Mouse (Mus musculus): Measurements from ENCODE around the gene 2010111I01Rik.
"Not testable (repeated sequence)": the region's sequence is repeated elsewhere in the genome, so short reads cannot be mapped to it uniquely, and the experiment has no call there.

The 2010111I01Rik gene

GRCm38 (mm10) chr13:62956776-62957175 lies 7.9 kb upstream of the 2010111I01Rik start:
- no peak for DNase-seq

DNA sequence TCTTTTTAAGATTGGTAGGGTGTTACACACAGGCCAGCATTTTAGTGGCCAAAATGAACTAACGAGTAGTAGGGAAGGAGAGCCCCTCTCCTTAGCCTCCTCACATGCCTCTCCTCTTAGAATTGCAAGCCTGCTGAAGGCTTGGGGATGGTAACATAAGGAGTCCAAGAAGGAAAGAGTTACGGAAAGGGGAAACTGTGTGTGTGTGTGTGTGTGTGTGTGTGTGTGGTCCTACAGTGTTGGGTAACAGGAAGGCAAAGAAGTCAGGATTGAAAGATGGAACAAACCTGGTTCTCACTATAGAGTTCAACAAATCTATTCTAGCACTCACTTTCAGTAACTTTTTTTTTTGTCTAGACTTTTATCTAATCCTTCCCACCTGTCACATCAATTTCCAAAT lies 1.3 kb upstream of the 2010111I01Rik start:
- DNase-seq = no peak

GRCm38 (mm10) chr13:62968223-62968622 lies 3.5 kb downstream of the 2010111I01Rik start:
- DNase-seq = no peak

- no peak for DNase-seq
Measured at GRCm38 (mm10) chr13:62970515-62971269, 6.0 kb downstream of the 2010111I01Rik start.

DNA sequence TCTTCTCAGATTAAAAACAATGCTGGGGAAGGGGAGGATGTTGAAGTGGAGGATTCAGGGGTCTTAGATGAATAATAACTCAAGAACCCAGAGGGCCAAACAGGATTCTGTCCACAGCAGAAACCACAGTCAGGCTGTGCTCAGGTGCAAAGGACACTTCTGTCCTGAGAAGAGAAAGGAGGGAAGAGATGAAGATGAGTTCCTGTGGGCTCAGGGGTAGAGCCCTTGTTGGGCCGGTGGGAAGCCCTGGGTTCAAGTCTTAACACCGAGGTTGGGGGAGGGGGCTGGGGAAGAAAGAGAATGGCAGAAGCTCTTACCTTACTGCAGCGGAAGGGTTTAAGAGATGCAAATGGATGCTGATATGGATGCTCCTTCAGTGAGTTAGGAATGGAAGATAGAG lies 7.7 kb downstream of the 2010111I01Rik start:
- no peak for DNase-seq

DNA sequence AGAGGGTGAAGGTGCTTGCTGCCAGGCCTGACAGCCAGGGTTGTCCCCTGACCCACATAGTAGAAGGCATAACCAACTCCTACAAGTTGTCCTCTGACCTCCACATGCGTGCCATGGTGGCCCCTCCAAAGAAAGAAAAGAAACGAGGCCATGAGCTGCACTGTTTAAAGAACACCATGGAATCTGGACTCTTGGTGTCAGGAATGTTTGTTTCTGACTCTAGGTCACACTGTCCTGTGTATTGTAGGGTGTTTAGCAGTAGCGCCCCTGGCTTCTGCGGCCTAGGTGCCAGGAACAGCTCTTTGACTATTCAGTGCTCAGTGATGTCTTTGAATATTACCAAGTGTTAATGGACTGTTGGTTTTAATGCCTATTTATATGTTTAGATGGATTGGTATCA lies 8.4 kb downstream of the 2010111I01Rik start:
- DNase-seq = no peak

DNA sequence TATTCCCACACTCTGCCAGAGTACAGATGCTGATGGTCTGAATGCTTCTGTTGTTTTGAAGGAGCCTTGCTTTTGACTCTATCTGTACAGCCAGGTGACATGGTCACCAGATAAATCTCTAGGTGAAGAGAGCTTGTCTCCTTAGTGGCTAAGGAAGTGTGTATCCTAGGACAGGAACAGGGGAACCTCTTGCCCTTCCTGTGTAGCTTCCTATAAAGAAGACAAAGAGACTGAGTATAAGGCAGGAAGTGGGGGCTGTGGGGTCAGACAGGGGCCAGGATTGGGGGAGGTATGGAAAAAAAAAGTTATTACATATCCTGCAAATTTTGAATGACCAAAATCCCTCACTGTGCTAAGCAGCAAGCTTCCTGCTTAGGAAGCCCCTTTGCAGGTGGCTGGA lies 13.4 kb downstream of the 2010111I01Rik start:
- no peak for DNase-seq

GRCm38 (mm10) chr13:62978784-62979183 lies 14.1 kb downstream of the 2010111I01Rik start:
- no peak for DNase-seq

GRCm38 (mm10) chr13:62979215-62979614 lies 14.5 kb downstream of the 2010111I01Rik start:
- no peak for DNase-seq

- no peak for DNase-seq
Measured at GRCm38 (mm10) chr13:62980131-62980530, 15.4 kb downstream of the 2010111I01Rik start.

DNA sequence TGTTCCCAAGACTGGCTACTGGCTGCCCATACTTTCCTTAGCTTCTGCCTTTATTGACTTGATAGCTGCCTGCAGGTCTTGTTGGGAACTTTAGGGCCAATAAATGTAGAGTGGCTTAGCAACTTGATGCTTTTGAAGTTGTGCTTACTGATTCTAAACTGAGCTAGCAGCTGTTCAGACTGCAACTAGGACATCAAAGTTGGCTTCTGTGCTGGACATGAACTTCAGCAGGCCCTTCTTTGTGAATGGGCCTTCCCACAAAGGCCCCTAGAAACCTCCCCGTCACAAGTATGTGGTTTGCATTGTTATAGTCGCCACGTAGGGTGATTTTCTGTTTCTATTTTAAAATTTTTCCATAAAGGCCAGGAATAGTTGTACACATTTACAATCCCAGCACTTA lies 19.8 kb downstream of the 2010111I01Rik start:
- DNase-seq = no peak

DNA sequence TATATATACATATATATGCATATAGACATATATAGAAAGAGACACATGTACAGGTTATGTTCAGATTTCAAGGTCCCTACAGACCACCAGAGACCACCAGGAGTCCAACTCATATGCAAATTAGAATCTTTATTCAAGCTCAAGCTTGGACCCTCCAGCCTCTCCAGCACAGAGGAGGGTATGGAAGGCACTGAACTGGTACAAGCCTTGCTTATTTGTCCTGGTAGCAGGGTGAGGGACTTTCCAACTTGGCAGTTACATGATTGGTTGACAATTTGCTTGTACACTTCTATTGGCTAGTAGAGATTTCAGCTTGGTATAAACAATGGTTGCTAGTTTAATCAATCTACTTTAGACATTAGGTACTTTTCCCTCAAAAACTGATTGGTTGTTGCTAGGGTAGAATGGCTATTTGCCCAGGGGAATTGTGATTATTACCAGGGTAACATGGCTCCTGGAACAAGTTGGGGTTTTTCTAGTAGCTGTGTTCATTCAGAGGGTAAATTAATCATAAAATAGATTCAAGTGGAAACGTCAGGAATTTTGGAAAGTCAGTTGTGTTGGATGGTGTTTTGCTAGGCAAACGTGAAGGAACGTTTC lies 25.3 kb downstream of the 2010111I01Rik start:
- no peak for DNase-seq

DNA sequence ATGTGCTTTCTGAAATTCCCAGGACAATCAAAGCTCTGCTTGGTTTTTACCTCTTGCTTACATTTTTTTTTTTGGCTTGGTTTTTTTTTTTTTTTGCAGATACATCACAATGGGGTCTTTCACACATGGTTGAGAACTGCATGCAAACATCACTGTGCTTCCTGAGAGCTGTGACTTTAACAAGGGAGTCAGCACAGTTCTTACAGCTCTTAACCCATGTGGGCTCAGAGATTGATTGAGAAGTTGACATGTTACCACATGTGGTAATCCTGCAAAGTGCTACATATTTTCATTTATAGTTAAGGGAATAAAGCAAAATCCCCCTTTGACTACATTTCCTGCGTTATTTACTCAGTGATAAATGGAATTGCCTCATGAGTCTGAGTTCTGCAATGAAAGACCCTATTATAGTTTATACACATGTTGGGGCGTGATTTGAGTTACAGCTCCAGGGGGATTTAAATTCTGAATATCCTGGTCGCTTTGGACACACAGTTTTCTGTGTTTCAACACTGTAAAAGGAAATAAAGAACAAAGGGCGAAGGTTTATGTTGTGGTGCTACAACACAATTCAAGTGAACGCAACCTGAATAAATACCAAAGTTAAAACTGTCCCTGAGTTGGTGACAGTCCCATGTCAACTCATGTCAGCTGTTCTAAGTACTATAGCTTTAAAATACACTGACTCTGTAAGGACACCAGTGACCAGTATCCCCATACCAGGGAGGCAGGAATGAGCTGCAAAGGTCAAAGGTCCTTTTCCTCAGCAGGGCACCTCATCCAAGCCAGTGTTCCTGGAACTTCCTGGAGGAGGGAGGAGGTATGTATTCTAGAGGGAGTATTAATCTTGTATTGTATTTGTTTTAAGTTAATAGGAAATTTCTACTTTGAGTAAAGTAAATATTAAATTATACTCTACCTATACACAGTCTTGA lies 29.1 kb downstream of the 2010111I01Rik start:
- no peak for DNase-seq

- DNase-seq = no peak
Measured at GRCm38 (mm10) chr13:62996767-62997166, 32.1 kb downstream of the 2010111I01Rik start.

GRCm38 (mm10) chr13:63007491-63007890 lies 42.8 kb downstream of the 2010111I01Rik start:
- not testable (repeated sequence) for DNase-seq

DNA sequence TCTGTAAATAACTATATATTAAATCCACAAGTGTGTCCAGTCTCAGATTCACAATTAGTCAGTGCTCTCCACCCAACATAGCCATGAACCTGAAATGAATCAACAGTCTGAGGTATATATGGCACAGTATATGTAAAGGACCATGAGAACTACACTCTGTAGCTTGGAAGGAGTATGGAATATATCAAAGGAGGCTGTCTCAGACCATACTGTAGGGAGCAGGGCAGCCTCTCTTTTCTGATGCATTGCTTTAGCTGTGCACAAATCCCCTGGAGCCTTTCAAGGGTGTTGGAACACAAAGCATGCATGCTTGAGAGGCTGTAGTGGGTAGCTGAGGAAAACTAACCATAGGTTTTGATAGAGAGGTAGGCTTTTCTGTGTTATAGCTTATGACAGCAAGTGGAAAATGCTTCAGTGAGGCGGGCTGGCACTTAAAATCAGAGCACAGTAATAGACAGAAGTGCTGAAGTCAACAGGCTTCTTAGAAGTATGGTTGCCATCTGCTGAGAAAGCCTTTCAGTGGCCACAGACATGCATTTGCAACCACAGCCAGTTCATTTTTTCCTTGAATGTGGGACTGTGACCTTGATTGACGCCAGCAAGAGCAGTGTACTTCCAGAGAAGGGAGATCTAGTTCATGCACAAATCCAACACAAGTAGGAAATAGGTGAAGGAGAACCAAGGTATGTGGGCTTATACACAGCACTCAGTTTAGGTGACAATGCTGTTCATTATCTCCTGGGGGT lies 45.8 kb downstream of the 2010111I01Rik start:
- no peak for DNase-seq

DNA sequence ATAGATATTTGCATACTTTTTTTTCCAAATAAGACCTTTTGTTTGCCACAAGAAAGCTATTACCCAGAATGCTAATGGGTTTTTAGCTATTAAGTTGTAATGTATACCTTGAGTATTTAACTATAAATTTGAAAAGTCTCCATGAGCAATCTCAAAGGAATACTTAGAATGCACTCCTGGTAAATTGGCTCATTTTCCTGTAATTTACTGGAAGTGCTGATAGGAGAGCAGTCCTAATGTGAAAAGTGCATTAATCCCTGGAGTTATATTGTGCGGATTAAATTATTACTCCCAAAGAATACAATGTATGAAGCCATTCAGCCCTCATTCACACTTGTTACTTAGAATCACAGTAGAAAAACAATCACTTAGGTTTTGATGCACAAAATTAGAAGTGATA lies 49.7 kb downstream of the 2010111I01Rik start:
- DNase-seq = no peak

- DNase-seq = no peak
Measured at GRCm38 (mm10) chr13:63015362-63015761, 50.7 kb downstream of the 2010111I01Rik start.

GRCm38 (mm10) chr13:63016056-63016455 lies 51.4 kb downstream of the 2010111I01Rik start:
- no peak for DNase-seq

DNA sequence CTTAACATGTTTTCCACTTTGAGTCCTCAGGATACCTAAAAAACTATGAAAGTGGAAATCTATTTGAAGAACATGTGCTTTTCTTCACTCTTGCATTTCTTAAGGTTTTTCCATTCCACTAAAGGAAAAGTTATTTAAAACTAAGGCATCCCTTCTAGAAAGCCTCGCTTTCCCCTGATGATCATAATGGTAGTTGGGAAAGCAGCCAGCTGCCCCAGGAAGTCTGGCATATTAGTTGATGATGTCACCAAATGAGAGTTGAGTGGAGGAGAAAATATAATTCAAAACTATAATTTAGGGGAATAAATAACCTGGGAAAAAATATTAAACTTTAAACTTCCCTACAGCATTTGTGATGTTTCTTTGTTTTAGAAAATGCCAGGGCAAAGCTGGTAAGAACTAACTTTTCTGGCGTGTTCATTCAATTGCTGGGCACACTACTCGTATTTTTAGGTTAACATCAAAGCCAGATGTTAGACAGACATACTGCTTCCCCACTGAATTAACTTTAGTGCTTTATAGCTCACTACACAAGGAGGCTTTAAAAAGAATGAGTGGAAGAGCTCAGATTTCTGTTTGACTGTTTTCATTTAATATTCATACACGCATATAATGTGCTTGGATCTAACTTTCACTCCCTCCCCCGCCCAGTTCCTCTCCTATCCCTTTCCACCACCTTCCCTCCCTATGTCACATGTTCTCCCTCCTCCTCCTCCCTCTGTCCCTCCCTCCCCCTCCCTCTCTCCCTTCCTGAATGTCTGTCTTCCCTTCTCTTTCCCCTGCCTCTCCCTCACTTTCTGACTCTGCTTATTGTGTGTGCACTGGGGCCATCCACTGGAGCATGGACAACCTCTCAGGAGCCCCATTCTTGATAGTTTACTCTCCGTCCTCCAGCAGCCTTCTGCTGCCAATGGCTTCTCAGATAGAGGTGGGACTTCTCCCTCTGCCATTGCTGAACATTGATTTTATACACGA lies 58.8 kb downstream of the 2010111I01Rik start:
- no peak for DNase-seq

GRCm38 (mm10) chr13:63030023-63030422 lies 65.3 kb downstream of the 2010111I01Rik start:
- no peak for DNase-seq

- DNase-seq = no peak
Measured at GRCm38 (mm10) chr13:63031244-63031643, 66.6 kb downstream of the 2010111I01Rik start.

Data from cerebellum, adult 11 months (tissue).